Mouse (Mus musculus): Measurements from ENCODE around the gene Bank1.

DNA sequence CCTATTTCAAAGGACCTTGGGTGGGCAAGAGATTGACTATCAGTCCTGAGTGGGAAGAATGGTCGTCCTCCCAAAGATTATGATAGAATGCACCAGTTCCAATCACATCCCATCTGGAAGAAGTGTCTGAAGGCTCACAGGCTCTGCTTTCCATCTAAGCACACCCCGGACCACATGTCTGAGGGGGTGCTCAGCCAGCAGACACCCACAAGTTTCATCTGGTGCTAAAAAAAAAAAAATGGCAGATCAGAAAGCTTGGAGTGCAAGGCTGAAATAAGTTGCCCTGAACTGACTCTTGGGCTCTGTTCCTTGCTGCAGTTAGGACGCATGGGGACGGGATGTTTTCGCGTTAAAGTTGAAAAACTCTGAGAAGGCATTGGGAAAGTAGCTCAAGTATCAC, 286.4 kb downstream of the Bank1 start:
- TF ChIP-seq GATA1 (IDR thresholded peaks at IDR 0.05; ENCODE audit: low read length), result no peak
- no peak for TF ChIP-seq TAL1 (IDR thresholded peaks at IDR 0.05; ENCODE audit: low read length)

Measured in erythroblast, embryonic 14.5 days (primary cell).